Mouse (Mus musculus) lung, adult 2 months (tissue): ENCODE measurements around the gene Vmn1r37.

Experiments used
- CTCF ChIP-seq: fragments of 200-500 bp; IDR thresholded peaks from 2 replicates; pipeline ENCODE4 v1.5.1; 2011; ENCODE audit warnings: mild to moderate bottlenecking, low read length, control low read depth; ENCODE audit not compliant: insufficient read depth
- POLR2A ChIP-seq: fragments of 200-500 bp; IDR thresholded peaks from 2 replicates; pipeline ENCODE4 v1.6.1; 2011; ENCODE audit warnings: low read depth, mild to moderate bottlenecking, control low read depth, low read length, borderline replicate concordance; ENCODE audit errors: extremely low read depth

DNA sequence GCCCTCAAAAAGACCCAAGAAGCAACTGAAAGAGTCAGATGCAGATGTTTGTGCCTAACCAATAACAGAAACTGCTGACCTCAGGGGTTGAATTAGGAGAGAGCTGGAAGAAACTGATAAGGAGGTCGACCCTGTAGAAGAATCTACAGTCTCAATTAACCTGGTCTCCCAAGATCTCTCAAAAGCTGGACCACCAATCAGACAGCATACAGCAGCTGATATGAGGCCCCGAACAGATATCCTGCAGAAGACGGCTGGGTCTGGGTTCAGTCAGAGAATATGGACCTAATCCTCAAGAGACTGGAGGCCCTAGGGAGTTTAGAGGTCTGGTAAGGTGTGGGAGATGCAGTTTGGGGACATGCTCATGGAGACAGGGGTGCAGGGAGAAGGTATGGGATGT is 15.3 kb upstream of the Vmn1r37 start:
- TF ChIP-seq CTCF, result no peak
- TF ChIP-seq POLR2A, result no peak
